Mouse (Mus musculus) heart, embryonic 15.5 days (tissue): Measurements from ENCODE around the gene Slc29a1. TPM values are rescaled to one million over a fixed set of nuclear protein-coding genes. Genes with fewer than 3 reads are reported as not detected.

Source experiments
- ATAC-seq: fragments of 200-750 bp; cut with Nextera tagmentation; replicated peaks from 2 replicates; pipeline ENCODE4 v1.8.0; 2017; ENCODE audit warnings: low read depth, moderate TSS enrichment; ENCODE audit not compliant: insufficient number of reproducible peaks, insufficient read depth, low FRiP score
- H3K27ac ChIP-seq: fragments of 300-500 bp; sonication (generic); 2 replicates; pipeline ENCODE4 v1.5.1; 2015; ENCODE audit warnings: mild to moderate bottlenecking, inconsistent platforms
- H3K27me3 ChIP-seq: fragments of 300-500 bp; sonication (generic); 2 replicates; pipeline ENCODE4 v1.6.1; 2015; ENCODE audit warnings: inconsistent platforms
- H3K36me3 ChIP-seq: fragments of 300-500 bp; sonication (generic); 2 replicates; pipeline ENCODE4 v1.6.1; 2015; ENCODE audit warnings: mild to moderate bottlenecking, inconsistent platforms
- H3K4me1 ChIP-seq: fragments of 300-500 bp; sonication (generic); replicated peaks from 2 replicates; pipeline ENCODE4 v1.6.1; 2015; ENCODE audit warnings: inconsistent platforms
- H3K4me2 ChIP-seq: fragments of 300-500 bp; sonication (generic); 2 replicates; pipeline ENCODE4 v1.6.1; 2015; ENCODE audit warnings: inconsistent platforms, mild to moderate bottlenecking, moderate library complexity
- H3K4me3 ChIP-seq: fragments of 300-500 bp; sonication (generic); 2 replicates; pipeline ENCODE4 v1.5.1; 2015; ENCODE audit warnings: mild to moderate bottlenecking, inconsistent platforms
- H3K9ac ChIP-seq: fragments of 300-500 bp; sonication (generic); 2 replicates; pipeline ENCODE4 v1.6.1; 2015; ENCODE audit warnings: mild to moderate bottlenecking, inconsistent platforms
- H3K9me3 ChIP-seq: fragments of 300-500 bp; sonication (generic); replicated peaks from 2 replicates; pipeline ENCODE4 v1.6.1; 2016; ENCODE audit warnings: inconsistent platforms
- WGBS: fragments of 180-500 bp; shearing (Covaris S2); methylation state at CpG from one replicate; pipeline ENCODE4 v1.1.7; 2015; ENCODE audit warnings: mixed read lengths; 5-methylcytosine and 5-hydroxymethylcytosine counted together
- polyA plus RNA-seq: library from polyadenylated mRNA; unstranded; fragments of >200 nt; fragmentation: Nextera tagmentation; extraction: Ambion mirVana; gene quantifications from 2 replicates; pipeline ENCODE4 v1.2.1, GENCODE M21; 2015

Slc29a1 gene
- polyA plus RNA-seq, 1 experiment from 2014 or later, result 90.9 TPM

GRCm38 (mm10) chr17:45567162-45567601, 32.2 kb downstream of the Slc29a1 start:
- ATAC-seq, result no peak

GRCm38 (mm10) chr17:45566360-45567161, 32.8 kb downstream of the Slc29a1 start:
- H3K36me3 ChIP-seq, result peaks cover 63% of the 10 kb centered on the region
- no peak for ATAC-seq
- H3K9me3 ChIP-seq, result no peaks in the 10 kb centered on the region
- 64% methylated on average over 18 of the region's 18 CpGs for WGBS
- no peaks in the 10 kb centered on the region for H3K27me3 ChIP-seq
- H3K9ac ChIP-seq, result no peak overlapping the region
- peaks cover 60% of the 10 kb centered on the region for H3K4me1 ChIP-seq
- H3K4me3 ChIP-seq, result no peak overlapping the region
- no peak overlapping the region for H3K4me2 ChIP-seq
- peak overlapping the region; percentile 25; the same call in 1 of the 2 replicates for H3K27ac ChIP-seq

More at GRCm38 (mm10) chr17:45567162-45567601, 32.2 kb downstream of the Slc29a1 start:
- WGBS, result 28% methylated on average over 4 of the region's 4 CpGs
- H3K9ac ChIP-seq, result no peak overlapping the region
- H3K4me2 ChIP-seq, result no peak overlapping the region
- H3K9me3 ChIP-seq, result no peaks in the 10 kb centered on the region
- no peaks in the 10 kb centered on the region for H3K27me3 ChIP-seq
- H3K4me1 ChIP-seq, result peaks cover 62% of the 10 kb centered on the region
- H3K27ac ChIP-seq, result peak overlapping the region; percentile 25; the same call in 1 of the 2 replicates
- H3K4me3 ChIP-seq, result no peak overlapping the region
- peaks cover 64% of the 10 kb centered on the region for H3K36me3 ChIP-seq

- Histone ChIP-seq H3K36me3 (peaks cover 57% of the 10 kb centered on the region), H3K27me3 (no peaks in the 10 kb centered on the region), H3K4me2 (no peak overlapping the region), H3K9ac (no peak overlapping the region), H3K4me1 (peaks cover 54% of the 10 kb centered on the region), H3K4me3 (no peak overlapping the region), H3K9me3 (no peaks in the 10 kb centered on the region), H3K27ac (no peak overlapping the region)
- ATAC-seq, result no peak
- WGBS, result 75% methylated on average over 1 of the region's 1 CpGs
These were observed 33.4 kb downstream of the Slc29a1 start for GRCm38 (mm10) chr17:45566031-45566359.

DNA sequence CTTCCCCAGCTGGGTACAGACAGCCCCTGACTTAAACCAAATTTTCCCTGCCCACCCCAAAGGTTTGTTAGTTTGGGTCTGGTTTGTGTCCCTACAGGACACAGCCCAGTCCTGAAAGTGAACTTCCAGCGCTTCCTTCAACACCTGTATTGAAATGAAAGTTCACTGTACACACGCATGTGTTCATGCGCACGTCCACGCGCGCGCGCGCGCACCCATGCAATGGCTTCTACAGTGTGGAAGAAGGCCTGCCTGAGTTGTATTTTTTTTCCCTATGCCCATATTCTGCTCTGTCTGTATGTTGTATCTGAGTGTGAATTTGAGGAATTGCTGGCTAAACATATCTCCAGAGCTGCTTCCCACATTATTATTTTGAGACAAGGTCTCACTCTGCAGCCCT, 34.3 kb downstream of the Slc29a1 start:
- H3K4me3 ChIP-seq, result peak overlapping the region; percentile 91
- peak overlapping the region; percentile 94 for H3K4me2 ChIP-seq
- peaks cover 47% of the 10 kb centered on the region for H3K4me1 ChIP-seq
- peak overlapping the region; percentile 88; the same call in 1 of the 2 replicates for H3K9ac ChIP-seq
- ATAC-seq, result no peak
- no peaks in the 10 kb centered on the region for H3K27me3 ChIP-seq
- H3K36me3 ChIP-seq, result peaks cover 48% of the 10 kb centered on the region
- 95% methylated on average over 11 of the region's 11 CpGs for whole genome bisulfite sequencing
- H3K27ac ChIP-seq, result no peak overlapping the region
- no peaks in the 10 kb centered on the region for H3K9me3 ChIP-seq

DNA sequence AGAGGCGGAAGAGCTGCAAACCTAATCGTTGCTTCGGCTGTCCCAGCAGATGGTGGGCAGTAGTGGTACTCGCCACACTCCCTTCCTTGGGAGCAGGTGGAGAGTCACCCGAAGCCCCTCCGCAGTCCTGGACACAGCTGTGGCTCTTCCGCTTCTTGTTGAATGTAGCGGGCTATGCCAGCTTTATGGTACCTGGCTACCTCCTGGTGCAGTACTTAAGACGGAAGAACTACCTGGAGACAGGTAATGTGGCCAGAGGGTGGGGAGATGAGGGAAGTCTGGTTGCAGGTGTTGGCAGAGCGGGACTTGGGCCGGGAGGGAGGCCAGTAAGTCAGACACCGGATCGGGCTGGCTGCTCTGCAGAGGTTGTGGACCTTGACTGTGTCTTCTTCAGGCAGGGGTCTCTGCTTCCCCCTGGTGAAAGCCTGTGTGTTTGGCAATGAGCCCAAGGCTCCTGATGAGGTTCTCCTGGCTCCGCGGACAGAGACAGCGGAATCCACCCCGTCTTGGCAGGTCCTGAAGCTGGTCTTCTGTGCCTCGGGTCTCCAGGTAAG, 34.8 kb downstream of the Slc29a1 start:
- ATAC-seq, result no peak
- peak overlapping the region; percentile 88 for H3K9ac ChIP-seq
- no peaks in the 10 kb centered on the region for H3K9me3 ChIP-seq

GRCm38 (mm10) chr17:45563655-45564530, 35.5 kb downstream of the Slc29a1 start, which contains the start of gene Slc35b2:
Gene Slc35b2, plus strand, starts transcription at chr17:45563874.
- H3K4me2 ChIP-seq, result peak within 1 kb of the TSS; percentile 94
- ATAC-seq, result peak; percentile 87

More for the DNA sequence above, 34.8 kb downstream of the Slc29a1 start:
- 12% methylated on average over 18 of the region's 18 CpGs for WGBS
- H3K4me2 ChIP-seq, result peak overlapping the region; percentile 94
- peaks cover 43% of the 10 kb centered on the region for H3K4me1 ChIP-seq
- peak overlapping the region; percentile 91 for H3K4me3 ChIP-seq
- peak overlapping the region; percentile 83 for H3K27ac ChIP-seq
- H3K27me3 ChIP-seq, result no peaks in the 10 kb centered on the region
- H3K36me3 ChIP-seq, result peaks cover 43% of the 10 kb centered on the region

DNA sequence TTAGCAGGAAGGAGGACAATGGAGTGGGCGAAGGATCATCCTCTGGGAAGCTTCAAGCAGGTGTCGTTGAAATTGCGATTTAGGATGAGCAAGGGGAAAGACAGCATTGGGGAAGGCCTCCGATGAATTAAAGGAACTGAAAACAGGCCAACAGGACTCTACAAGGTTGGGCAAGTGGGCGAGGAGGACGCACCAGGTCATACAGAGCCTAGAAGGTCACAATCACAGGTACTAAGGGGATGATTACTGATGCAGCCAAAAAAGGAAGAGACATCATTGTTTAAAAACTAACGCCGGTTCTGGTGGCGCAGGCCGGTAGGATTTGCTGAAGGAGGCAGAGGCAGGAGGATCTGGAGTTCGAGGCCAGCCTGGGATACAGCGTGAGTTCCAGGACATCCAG, 36.2 kb downstream of the Slc29a1 start:
- Histone ChIP-seq H3K27me3 (no peaks in the 10 kb centered on the region), H3K9me3 (no peaks in the 10 kb centered on the region), H3K36me3 (peaks cover 29% of the 10 kb centered on the region), H3K9ac (0 out of 2 replicates have a peak overlapping the region, but pooled peaks have one; percentile 88), H3K4me2 (peak overlapping the region; percentile 94; the same call in 1 of the 2 replicates), H3K4me1 (peaks cover 34% of the 10 kb centered on the region), H3K4me3 (peak overlapping the region; percentile 91; the same call in 1 of the 2 replicates), H3K27ac (no peak overlapping the region)
- ATAC-seq, result no peak
- 74% methylated on average over 12 of the region's 12 CpGs for WGBS

More at GRCm38 (mm10) chr17:45563655-45564530, 35.5 kb downstream of the Slc29a1 start, which contains the start of gene Slc35b2:
- WGBS, result under 1% methylated on average over 47 of the region's 61 CpGs
- Histone ChIP-seq H3K27ac (peak within 1 kb of the TSS; percentile 83), H3K36me3 (peaks cover 36% of the 10 kb centered on the region), H3K9ac (peak within 1 kb of the TSS; percentile 88), H3K4me3 (peak within 1 kb of the TSS; percentile 91), H3K9me3 (no peaks in the 10 kb centered on the region), H3K27me3 (no peaks in the 10 kb centered on the region), H3K4me1 (peaks cover 36% of the 10 kb centered on the region)

DNA sequence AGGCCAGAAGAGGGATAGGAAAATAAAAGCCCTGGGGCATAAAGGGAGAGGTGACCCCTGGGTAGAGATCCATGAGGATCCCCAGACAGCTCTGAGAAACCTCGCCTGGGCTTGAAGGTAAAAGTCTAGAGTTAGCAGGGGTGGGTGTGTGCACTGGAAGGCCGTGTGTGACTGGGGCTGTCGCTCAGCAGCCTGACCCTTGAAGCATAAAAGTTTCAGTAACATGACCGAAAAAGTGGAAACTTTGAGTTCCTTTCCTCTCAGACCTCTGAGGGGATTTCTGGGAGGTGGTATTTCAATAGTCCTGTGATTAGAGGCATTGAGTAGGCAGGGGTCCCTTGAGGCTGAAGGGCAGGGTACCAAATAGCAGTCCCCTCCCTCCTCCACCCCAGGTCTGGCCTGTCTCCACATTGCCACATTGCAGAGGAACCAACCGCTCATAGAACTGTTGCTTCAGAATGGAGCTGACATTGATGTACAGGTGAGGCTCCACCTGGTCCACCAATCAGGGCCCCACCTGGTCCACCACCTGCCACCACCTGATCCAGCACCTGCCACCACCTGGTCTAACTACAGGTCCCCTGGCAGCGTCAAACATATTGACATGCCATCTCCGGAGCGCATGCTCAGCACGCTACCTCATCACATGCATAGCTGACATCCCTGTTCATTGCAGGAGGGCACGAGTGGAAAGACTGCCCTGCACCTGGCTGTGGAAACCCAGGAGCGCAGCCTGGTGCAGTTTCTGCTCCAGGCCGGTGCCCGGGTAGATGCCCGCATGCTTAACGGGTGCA, 39.5 kb downstream of the Slc29a1 start:
- no peak overlapping the region for H3K4me3 ChIP-seq
- 82% methylated on average over 15 of the region's 15 CpGs for WGBS
- H3K4me2 ChIP-seq, result no peak overlapping the region
- ATAC-seq, result no peak
- H3K27ac ChIP-seq, result no peak overlapping the region
- no peak overlapping the region for H3K9ac ChIP-seq
- no peaks in the 10 kb centered on the region for H3K36me3 ChIP-seq
- H3K27me3 ChIP-seq, result peaks cover 13% of the 10 kb centered on the region
- no peaks in the 10 kb centered on the region for H3K9me3 ChIP-seq
- peaks cover 32% of the 10 kb centered on the region for H3K4me1 ChIP-seq

- peak overlapping the region; percentile 77 for H3K4me2 ChIP-seq
- peak overlapping the region; percentile 51; the same call in 1 of the 2 replicates for H3K4me3 ChIP-seq
- no peaks in the 10 kb centered on the region for H3K36me3 ChIP-seq
- no peaks in the 10 kb centered on the region for H3K9me3 ChIP-seq
- ATAC-seq, result no peak
- no peak overlapping the region; the same call in 1 of the 2 replicates for H3K9ac ChIP-seq
- 60% methylated on average over 16 of the region's 16 CpGs for WGBS
- no peak overlapping the region for H3K27ac ChIP-seq
- H3K4me1 ChIP-seq, result peaks cover 25% of the 10 kb centered on the region
- peaks cover 25% of the 10 kb centered on the region for H3K27me3 ChIP-seq
These were observed 41.2 kb downstream of the Slc29a1 start for GRCm38 (mm10) chr17:45557998-45558862.
